In genomic region chr17:15177390-15177789, GRCm38 (mm10) we compare ENCODE assay signal across 17 mouse cellular contexts.
"Had no signal": no experiment of that assay in that cellular context is flagged by ENCODE, and none has a peak within 500 bp of the region (broad histone marks: within the 10 kb centered on the region; RNA-seq: fewer than 3 reads in every experiment).

No protein-coding gene starts in this region.

- ATAC-seq: intestine, postnatal 0 days; liver, postnatal 0 days; midbrain, embryonic 13.5 days; midbrain, embryonic 16.5 days had no signal

- H3K9ac ChIP-seq: limb, embryonic 12.5 days; limb, embryonic 15.5 days; liver, embryonic 14.5 days; liver, postnatal 0 days; midbrain, embryonic 13.5 days; neural tube, embryonic 13.5 days had no signal

- H3K36me3 ChIP-seq: limb, embryonic 12.5 days; limb, embryonic 15.5 days; midbrain, embryonic 13.5 days; neural tube, embryonic 13.5 days had no signal

- H3K27me3 ChIP-seq: limb, embryonic 15.5 days had no signal

- H3K4me3 ChIP-seq: limb, embryonic 12.5 days; limb, embryonic 15.5 days; midbrain, embryonic 13.5 days; myocyte; neural tube, embryonic 13.5 days had no signal

- DNase-seq: kidney, adult 8-10 months; left cerebral cortex, postnatal 4 days; liver, postnatal 0 days; thymus, adult 2 months; thymus, postnatal 14 days; thymus, postnatal 4 days had no signal

- H3K9me3 ChIP-seq: limb, embryonic 12.5 days; limb, embryonic 15.5 days; midbrain, embryonic 13.5 days; neural tube, embryonic 13.5 days had no signal

- H3K4me1 ChIP-seq: limb, embryonic 12.5 days; limb, embryonic 15.5 days had no signal

- H3K4me2 ChIP-seq: limb, embryonic 12.5 days; limb, embryonic 15.5 days; liver, embryonic 11.5 days; midbrain, embryonic 13.5 days; neural tube, embryonic 13.5 days had no signal

- H3K27ac ChIP-seq: limb, embryonic 12.5 days; limb, embryonic 15.5 days; liver, embryonic 14.5 days; macrophage; midbrain, embryonic 13.5 days; neural tube, embryonic 13.5 days; stomach, postnatal 0 days had no signal
